Mouse (Mus musculus) heart, postnatal 0 days (tissue): Measurements from ENCODE around the gene Vkorc1.

Experiments
- CTCF ChIP-seq: IDR thresholded peaks from 2 replicates; pipeline ENCODE4 v1.5.1; 2016; ENCODE audit warnings: antibody characterized with exemption, control low read depth, low read depth
- EP300 ChIP-seq: IDR thresholded peaks from 2 replicates; pipeline ENCODE4 v1.6.1; 2016; ENCODE audit warnings: antibody characterized with exemption, low read depth

DNA sequence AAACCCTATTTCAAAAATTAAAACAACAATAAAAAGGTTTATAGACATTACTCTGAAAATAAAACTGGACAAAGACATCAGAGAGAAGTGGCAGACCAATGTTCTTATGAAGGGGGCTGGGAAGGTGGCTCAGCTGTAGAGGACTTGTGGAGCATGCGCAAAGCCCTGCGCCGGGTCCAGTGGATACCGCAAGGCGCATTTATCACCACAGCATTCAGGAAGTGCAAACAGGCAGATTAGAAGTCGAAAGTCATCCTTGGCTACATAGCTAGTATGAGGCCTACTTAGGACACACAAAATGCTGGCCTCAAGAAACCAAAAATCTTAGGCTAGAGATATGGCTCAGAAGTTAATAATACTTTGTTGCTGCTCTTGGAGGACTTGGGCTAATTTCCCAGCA, 37.2 kb downstream of the Vkorc1 start:
- no peak for TF ChIP-seq CTCF
- no peak for TF ChIP-seq EP300
